Mouse (Mus musculus) bone marrow, adult 2 months (tissue): ENCODE results near the gene 1700061G19Rik. TPM values are rescaled to one million over a fixed set of nuclear protein-coding genes. Genes with fewer than 3 reads are reported as not detected.

Experiments
- H3K27ac ChIP-seq: fragments of 200-500 bp; 2 replicates; pipeline ENCODE4 v1.5.1; 2012; ENCODE audit warnings: low read depth, mild to moderate bottlenecking, control low read depth, inconsistent platforms, low read length; ENCODE audit not compliant: control insufficient read depth, poor library complexity, insufficient read depth
- H3K4me1 ChIP-seq: fragments of 200-500 bp; 2 replicates; pipeline ENCODE4 v1.6.1; 2011; ENCODE audit warnings: low read length; ENCODE audit not compliant: control insufficient read depth, insufficient read depth
- H3K4me3 ChIP-seq: fragments of 200-500 bp; replicated peaks from 2 replicates; pipeline ENCODE3; 2011; ENCODE audit warnings: mild to moderate bottlenecking, low read depth, low read length, control low read depth; ENCODE audit not compliant: control insufficient read depth
- CTCF ChIP-seq: fragments of 200-500 bp; IDR thresholded peaks from 2 replicates; pipeline ENCODE4 v1.5.1; 2011; ENCODE audit warnings: low read length, control low read depth; ENCODE audit not compliant: control insufficient read depth, insufficient read depth
- POLR2A ChIP-seq: fragments of 200-500 bp; IDR thresholded peaks from 2 replicates; pipeline ENCODE4 v1.6.1; 2011; ENCODE audit warnings: low read depth, mild to moderate bottlenecking, control low read depth, low read length, borderline replicate concordance; ENCODE audit not compliant: control insufficient read depth
- WGBS: fragments of 180-500 bp; shearing (Covaris S2); methylation state at CpG from one replicate; pipeline ENCODE4 v1.1.7; 2018; 5-methylcytosine and 5-hydroxymethylcytosine counted together
- polyA plus RNA-seq: library from polyadenylated mRNA; stranded (reverse); fragments of >200 nt; gene quantifications from 2 replicates; pipeline ENCODE4 v1.2.4, GENCODE M21; 2011; ENCODE audit warnings: low replicate concordance; ENCODE audit not compliant: missing spikeins, insufficient read depth, insufficient read length

The 1700061G19Rik gene
- polyA plus RNA-seq, 1 experiment = 0.92 TPM

DNA sequence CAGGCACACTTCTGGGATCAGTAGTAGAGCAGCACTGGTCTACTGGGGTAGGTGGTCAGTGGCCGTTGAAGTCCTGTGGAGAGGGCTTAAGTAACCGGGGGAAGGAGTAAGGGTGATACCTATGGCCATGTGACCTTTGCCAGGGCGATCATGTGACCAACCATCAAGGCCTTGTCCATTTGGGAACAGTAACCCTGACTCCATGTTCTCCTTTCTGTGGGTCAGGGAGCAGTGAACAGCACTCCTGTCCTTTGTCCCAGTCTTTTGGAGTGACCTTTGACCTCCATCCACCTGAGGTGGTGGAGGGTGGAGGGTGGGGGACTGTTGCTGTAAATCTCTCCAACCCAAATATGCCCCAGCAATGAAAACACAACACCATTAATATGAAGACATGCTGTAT is 1.2 kb downstream of the 1700061G19Rik start:
- TF ChIP-seq CTCF = no peak
- no peak for TF ChIP-seq POLR2A
- Histone ChIP-seq H3K4me3 (no peak overlapping the region), H3K4me1 (peaks cover 5% of the 10 kb centered on the region; the same call in 1 of the 2 replicates), H3K27ac (no peak overlapping the region)
- 76% methylated on average over 3 of the region's 3 CpGs for WGBS

GRCm38 (mm10) chr17:56876981-56877380 is 1.7 kb downstream of the 1700061G19Rik start:
- Histone ChIP-seq H3K27ac (no peak overlapping the region), H3K4me1 (peaks cover 5% of the 10 kb centered on the region; the same call in 1 of the 2 replicates), H3K4me3 (no peak overlapping the region)
- WGBS = 71% methylated on average over 8 of the region's 8 CpGs
- no peak for TF ChIP-seq CTCF
- no peak for TF ChIP-seq POLR2A

GRCm38 (mm10) chr17:56877426-56877825 is 2.1 kb downstream of the 1700061G19Rik start:
- H3K4me1 ChIP-seq = peaks cover 5% of the 10 kb centered on the region; the same call in 1 of the 2 replicates
- no peak overlapping the region for H3K27ac ChIP-seq
- 89% methylated on average over 19 of the region's 19 CpGs for WGBS
- no peak for TF ChIP-seq CTCF
- TF ChIP-seq POLR2A = no peak
- no peak overlapping the region for H3K4me3 ChIP-seq

DNA sequence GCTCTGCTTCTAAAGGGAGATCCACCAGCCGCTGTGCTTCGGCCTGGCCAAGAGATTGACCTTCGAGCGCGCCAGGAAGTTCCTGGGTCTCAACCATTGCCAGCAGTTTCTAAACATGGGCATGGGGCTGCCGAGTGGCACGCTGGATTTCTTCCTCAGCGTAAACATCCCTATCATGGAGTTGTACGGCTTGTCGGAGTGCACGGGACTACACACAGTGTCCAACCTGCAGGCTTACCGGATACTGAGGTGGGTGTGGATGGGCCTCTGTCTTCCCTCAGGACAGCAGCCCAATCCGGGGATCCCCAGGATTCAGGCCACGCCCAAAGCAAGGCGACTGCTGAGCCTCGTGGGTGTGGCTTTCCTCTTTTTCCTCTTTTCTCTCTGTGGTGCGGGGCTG is 8.3 kb downstream of the 1700061G19Rik start:
- peaks cover 2% of the 10 kb centered on the region for H3K4me1 ChIP-seq
- 37% methylated on average over 17 of the region's 17 CpGs for WGBS
- no peak overlapping the region for H3K27ac ChIP-seq
- no peak for TF ChIP-seq CTCF
- no peak for TF ChIP-seq POLR2A
- H3K4me3 ChIP-seq = peak overlapping the region; percentile 49

DNA sequence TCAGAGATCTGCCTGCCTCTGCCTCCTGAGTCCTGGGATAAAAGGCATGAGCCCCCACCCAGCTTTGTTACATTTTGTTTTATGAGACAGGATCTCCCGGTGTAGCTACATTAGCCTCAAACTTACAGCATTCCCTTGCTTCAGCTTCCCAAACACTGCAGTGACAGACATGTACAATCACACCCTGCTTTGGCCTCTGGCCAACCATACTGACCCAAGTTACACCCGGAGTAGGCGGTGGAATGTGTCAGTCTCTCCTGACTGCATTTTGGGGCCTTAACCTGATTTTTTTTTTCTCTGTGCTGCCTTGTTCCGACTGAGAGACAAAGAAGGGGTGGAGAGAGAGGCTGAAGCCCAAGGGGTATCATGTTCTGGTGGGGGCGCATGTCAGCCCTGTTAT is 9.1 kb downstream of the 1700061G19Rik start:
- peaks cover 2% of the 10 kb centered on the region for H3K4me1 ChIP-seq
- no peak for TF ChIP-seq POLR2A
- no peak for TF ChIP-seq CTCF
- no peak overlapping the region for H3K4me3 ChIP-seq
- no peak overlapping the region; the same call in 1 of the 2 replicates for H3K27ac ChIP-seq
- WGBS = 53% methylated on average over 5 of the region's 5 CpGs

- Histone ChIP-seq H3K4me1 (peaks cover 2% of the 10 kb centered on the region), H3K4me3 (no peak overlapping the region), H3K27ac (no peak overlapping the region)
- WGBS = 47% methylated on average over 17 of the region's 17 CpGs
- no peak for TF ChIP-seq POLR2A
- TF ChIP-seq CTCF = no peak
These were observed 9.5 kb downstream of the 1700061G19Rik start for GRCm38 (mm10) chr17:56884809-56885208.

- Histone ChIP-seq H3K4me3 (no peak overlapping the region), H3K27ac (no peak overlapping the region), H3K4me1 (peaks cover 4% of the 10 kb centered on the region)
- TF ChIP-seq POLR2A = no peak
- no peak for TF ChIP-seq CTCF
- 73% methylated on average over 2 of the region's 3 CpGs for WGBS
These were observed 12.8 kb downstream of the 1700061G19Rik start for GRCm38 (mm10) chr17:56888050-56888449.

GRCm38 (mm10) chr17:56890018-56890417 is 14.7 kb downstream of the 1700061G19Rik start:
- no peak overlapping the region for H3K4me3 ChIP-seq
- WGBS = 58% methylated on average over 2 of the region's 2 CpGs
- peaks cover 2% of the 10 kb centered on the region; the same call in 1 of the 2 replicates for H3K4me1 ChIP-seq
- TF ChIP-seq CTCF = no peak
- TF ChIP-seq POLR2A = no peak
- peak overlapping the region; percentile 38; the same call in 1 of the 2 replicates for H3K27ac ChIP-seq
